Mouse (Mus musculus) bone marrow macrophage, adult 2 months (primary cell): ENCODE results near the gene Nek7. TPM values are rescaled to one million over a fixed set of nuclear protein-coding genes. Genes with fewer than 3 reads are reported as not detected.

Experiments
- H3K27ac ChIP-seq: 2 replicates; pipeline ENCODE4 v1.5.1; 2012; ENCODE audit warnings: low read depth, low read length; ENCODE audit not compliant: insufficient read depth
- H3K4me1 ChIP-seq: 2 replicates; pipeline ENCODE4 v1.6.1; 2012; ENCODE audit warnings: low read length; ENCODE audit not compliant: control insufficient read depth, insufficient read depth
- H3K4me3 ChIP-seq: 2 replicates; pipeline ENCODE4 v1.5.1; 2012; ENCODE audit warnings: mild to moderate bottlenecking, low read length, moderate library complexity; ENCODE audit not compliant: insufficient read depth
- CTCF ChIP-seq: IDR thresholded peaks from 2 replicates; pipeline ENCODE4 v1.5.1; 2012; ENCODE audit warnings: low read depth, mild to moderate bottlenecking, low read length, moderate library complexity
- POLR2A ChIP-seq: IDR thresholded peaks from 2 replicates; pipeline ENCODE4 v1.6.1; 2012; ENCODE audit warnings: mild to moderate bottlenecking, low read depth, low read length, borderline replicate concordance
- polyA plus RNA-seq: library from polyadenylated mRNA; stranded (reverse); fragments of >200 nt; gene quantifications from 2 replicates; pipeline ENCODE4 v1.2.4, GENCODE M21; 2012; ENCODE audit not compliant: missing spikeins, insufficient read depth, insufficient read length

The Nek7 gene
- polyA plus RNA-seq, 1 experiment, result 78.1 TPM

GRCm38 (mm10) chr1:138575629-138576028 lies 44.3 kb downstream of the Nek7 start:
- no peak overlapping the region for H3K4me3 ChIP-seq
- H3K27ac ChIP-seq, result no peak overlapping the region
- peaks cover 10% of the 10 kb centered on the region for H3K4me1 ChIP-seq
- no peak for TF ChIP-seq CTCF
- TF ChIP-seq POLR2A, result no peak

- peaks cover 14% of the 10 kb centered on the region for H3K4me1 ChIP-seq
- H3K27ac ChIP-seq, result no peak overlapping the region
- TF ChIP-seq POLR2A (no peak), CTCF (no peak)
- H3K4me3 ChIP-seq, result no peak overlapping the region
Observed at GRCm38 (mm10) chr1:138571565-138572361, 48.2 kb downstream of the Nek7 start.

GRCm38 (mm10) chr1:138571038-138571441 lies 48.9 kb downstream of the Nek7 start:
- Histone ChIP-seq H3K27ac (no peak overlapping the region), H3K4me3 (no peak overlapping the region), H3K4me1 (peaks cover 14% of the 10 kb centered on the region)
- TF ChIP-seq CTCF (no peak), POLR2A (no peak)

- TF ChIP-seq POLR2A (no peak), CTCF (no peak)
- Histone ChIP-seq H3K27ac (no peak overlapping the region), H3K4me3 (no peak overlapping the region), H3K4me1 (peaks cover 16% of the 10 kb centered on the region)
Observed at GRCm38 (mm10) chr1:138568434-138569232, 51.3 kb downstream of the Nek7 start.

- no peak for TF ChIP-seq POLR2A
- no peak for TF ChIP-seq CTCF
- Histone ChIP-seq H3K27ac (no peak overlapping the region), H3K4me3 (no peak overlapping the region), H3K4me1 (peaks cover 16% of the 10 kb centered on the region)
Observed at GRCm38 (mm10) chr1:138567946-138568345, 52.0 kb downstream of the Nek7 start.

- 0 out of 2 replicates have a peak, but pooled peaks cover 2% of the 10 kb centered on the region for H3K4me1 ChIP-seq
- no peak for TF ChIP-seq POLR2A
- TF ChIP-seq CTCF, result no peak
- no peak overlapping the region for H3K4me3 ChIP-seq
- no peak overlapping the region for H3K27ac ChIP-seq
Observed at GRCm38 (mm10) chr1:138564677-138565076, 55.3 kb downstream of the Nek7 start.

GRCm38 (mm10) chr1:138560733-138561132 lies 59.2 kb downstream of the Nek7 start:
- Histone ChIP-seq H3K27ac (no peak overlapping the region), H3K4me1 (0 out of 2 replicates have a peak, but pooled peaks cover 2% of the 10 kb centered on the region), H3K4me3 (no peak overlapping the region)
- no peak for TF ChIP-seq CTCF
- TF ChIP-seq POLR2A, result no peak

GRCm38 (mm10) chr1:138559213-138560101 lies 60.5 kb downstream of the Nek7 start:
- no peak overlapping the region for H3K27ac ChIP-seq
- H3K4me3 ChIP-seq, result no peak overlapping the region
- TF ChIP-seq POLR2A, result no peak
- no peak for TF ChIP-seq CTCF

GRCm38 (mm10) chr1:138558342-138558741 lies 61.6 kb downstream of the Nek7 start:
- Histone ChIP-seq H3K27ac (no peak overlapping the region), H3K4me3 (no peak overlapping the region), H3K4me1 (no peaks in the 10 kb centered on the region)
- TF ChIP-seq CTCF (no peak), POLR2A (no peak)

More at GRCm38 (mm10) chr1:138559213-138560101, 60.5 kb downstream of the Nek7 start:
- no peaks in the 10 kb centered on the region for H3K4me1 ChIP-seq
